Mouse (Mus musculus) hindbrain, embryonic 10.5 days (tissue): ENCODE results near the gene Crip2. TPM values are rescaled to one million over a fixed set of nuclear protein-coding genes. Genes with fewer than 3 reads are reported as not detected.

Experiments
- DNase-seq: peaks from one replicate; pipeline ENCODE4 v3.0.0-alpha.2; 2017; ENCODE audit warnings: low spot score
- H3K27ac ChIP-seq: fragments of 300-500 bp; sonication (generic); 2 replicates; pipeline ENCODE4 v1.5.1; 2016; ENCODE audit warnings: mild to moderate bottlenecking, moderate library complexity
- H3K27me3 ChIP-seq: fragments of 300-500 bp; sonication (generic); 2 replicates; pipeline ENCODE4 v1.6.1; 2016; ENCODE audit warnings: mild to moderate bottlenecking; ENCODE audit not compliant: poor library complexity, insufficient read depth, severe bottlenecking
- H3K36me3 ChIP-seq: fragments of 300-500 bp; sonication (generic); 2 replicates; pipeline ENCODE4 v1.6.1; 2016; ENCODE audit warnings: mild to moderate bottlenecking, moderate library complexity
- H3K4me1 ChIP-seq: fragments of 300-500 bp; sonication (generic); replicated peaks from 2 replicates; pipeline ENCODE4 v1.6.1; 2016; ENCODE audit warnings: mild to moderate bottlenecking
- H3K4me3 ChIP-seq: fragments of 300-500 bp; sonication (generic); 2 replicates; pipeline ENCODE4 v1.5.1; 2016; ENCODE audit warnings: mild to moderate bottlenecking, moderate library complexity
- H3K9me3 ChIP-seq: fragments of 300-500 bp; sonication (generic); 2 replicates; pipeline ENCODE4 v1.6.1; 2016; ENCODE audit warnings: mild to moderate bottlenecking, moderate library complexity
- WGBS: fragments of 180-500 bp; shearing (Covaris S2); methylation state at CpG from one replicate; pipeline ENCODE4 v1.1.7; 2016; 5-methylcytosine and 5-hydroxymethylcytosine counted together
- polyA plus RNA-seq: library from polyadenylated mRNA; unstranded; fragments of >200 nt; fragmentation: Nextera tagmentation; extraction: Ambion mirVana; gene quantifications from 2 replicates; pipeline ENCODE4 v1.2.1, GENCODE M21; 2016

Gene Crip2
- polyA plus RNA-seq, 1 experiment from 2014 or later = 260 TPM

- Histone ChIP-seq H3K27ac (no peak overlapping the region), H3K27me3 (0 out of 2 replicates have a peak, but pooled peaks cover under 1% of the 10 kb centered on the region), H3K4me1 (peaks cover 31% of the 10 kb centered on the region), H3K9me3 (no peaks in the 10 kb centered on the region), H3K36me3 (peaks cover 88% of the 10 kb centered on the region), H3K4me3 (no peak overlapping the region)
- no peak for DNase-seq
- 92% methylated on average over 7 of the region's 7 CpGs for WGBS
These were observed 4.6 kb upstream of the Crip2 start for GRCm38 (mm10) chr12:113135401-113135800.

GRCm38 (mm10) chr12:113136492-113137020 lies 3.5 kb upstream of the Crip2 start:
- Histone ChIP-seq H3K9me3 (no peaks in the 10 kb centered on the region), H3K36me3 (peaks cover 76% of the 10 kb centered on the region), H3K4me1 (peaks cover 42% of the 10 kb centered on the region), H3K27ac (no peak overlapping the region), H3K4me3 (no peak overlapping the region), H3K27me3 (peaks cover 12% of the 10 kb centered on the region)
- 81% methylated on average over 17 of the region's 17 CpGs for WGBS
- DNase-seq = no peak

- H3K4me3 ChIP-seq = no peak overlapping the region
- 87% methylated on average over 18 of the region's 18 CpGs for WGBS
- peaks cover 21% of the 10 kb centered on the region for H3K27me3 ChIP-seq
- H3K36me3 ChIP-seq = peaks cover 66% of the 10 kb centered on the region
- 0 out of 2 replicates have a peak overlapping the region, but pooled peaks have one; percentile 1 for H3K27ac ChIP-seq
- peaks cover 52% of the 10 kb centered on the region for H3K4me1 ChIP-seq
- no peak for DNase-seq
- H3K9me3 ChIP-seq = no peaks in the 10 kb centered on the region
These were observed 2.5 kb upstream of the Crip2 start for GRCm38 (mm10) chr12:113137260-113138213.

- Histone ChIP-seq H3K4me1 (peaks cover 60% of the 10 kb centered on the region), H3K27me3 (peaks cover 25% of the 10 kb centered on the region), H3K27ac (peak overlapping the region; percentile 93), H3K9me3 (no peaks in the 10 kb centered on the region), H3K4me3 (no peak overlapping the region), H3K36me3 (peaks cover 61% of the 10 kb centered on the region)
- WGBS = 76% methylated on average over 6 of the region's 6 CpGs
- DNase-seq = no peak
These were observed 1.7 kb upstream of the Crip2 start for GRCm38 (mm10) chr12:113138291-113138690.

GRCm38 (mm10) chr12:113138901-113139864 lies 853 bp upstream of the Crip2 start:
- peaks cover 67% of the 10 kb centered on the region for H3K4me1 ChIP-seq
- no peaks in the 10 kb centered on the region for H3K9me3 ChIP-seq
- H3K4me3 ChIP-seq = peak overlapping the region; percentile 68
- peak overlapping the region; percentile 93 for H3K27ac ChIP-seq
- no peak for DNase-seq
- 43% methylated on average over 11 of the region's 11 CpGs for WGBS
- H3K36me3 ChIP-seq = peaks cover 61% of the 10 kb centered on the region
- H3K27me3 ChIP-seq = peaks cover 34% of the 10 kb centered on the region

GRCm38 (mm10) chr12:113140616-113141411 lies 778 bp downstream of the Crip2 start:
- no peaks in the 10 kb centered on the region for H3K9me3 ChIP-seq
- peak overlapping the region; percentile 93 for H3K27ac ChIP-seq
- 2% methylated on average over 49 of the region's 49 CpGs for WGBS
- no peak for DNase-seq
- H3K36me3 ChIP-seq = peaks cover 61% of the 10 kb centered on the region
- peaks cover 79% of the 10 kb centered on the region for H3K4me1 ChIP-seq
- peak overlapping the region; percentile 68 for H3K4me3 ChIP-seq
- peaks cover 39% of the 10 kb centered on the region for H3K27me3 ChIP-seq

- peaks cover 86% of the 10 kb centered on the region for H3K4me1 ChIP-seq
- peaks cover 55% of the 10 kb centered on the region for H3K36me3 ChIP-seq
- peaks cover 46% of the 10 kb centered on the region for H3K27me3 ChIP-seq
- WGBS = 45% methylated on average over 8 of the region's 8 CpGs
- peak overlapping the region; percentile 93 for H3K27ac ChIP-seq
- H3K4me3 ChIP-seq = peak overlapping the region; percentile 68
- no peaks in the 10 kb centered on the region for H3K9me3 ChIP-seq
- DNase-seq = no peak
These were observed 1.5 kb downstream of the Crip2 start for GRCm38 (mm10) chr12:113141531-113141973.

GRCm38 (mm10) chr12:113142021-113142975 lies 2.3 kb downstream of the Crip2 start:
- Histone ChIP-seq H3K27me3 (peaks cover 53% of the 10 kb centered on the region), H3K9me3 (no peaks in the 10 kb centered on the region)
- no peak for DNase-seq

GRCm38 (mm10) chr12:113143164-113143563 lies 3.1 kb downstream of the Crip2 start:
- peak overlapping the region; percentile 93; the same call in 1 of the 2 replicates for H3K27ac ChIP-seq
- no peak for DNase-seq
- H3K4me3 ChIP-seq = peak overlapping the region; percentile 68
- peaks cover 94% of the 10 kb centered on the region for H3K4me1 ChIP-seq
- H3K27me3 ChIP-seq = peaks cover 62% of the 10 kb centered on the region
- 69% methylated on average over 7 of the region's 7 CpGs for WGBS
- no peaks in the 10 kb centered on the region for H3K9me3 ChIP-seq
- peaks cover 39% of the 10 kb centered on the region for H3K36me3 ChIP-seq

More at GRCm38 (mm10) chr12:113142021-113142975, 2.3 kb downstream of the Crip2 start:
- Histone ChIP-seq H3K27ac (peak overlapping the region; percentile 93), H3K36me3 (peaks cover 48% of the 10 kb centered on the region), H3K4me3 (peak overlapping the region; percentile 68), H3K4me1 (peaks cover 93% of the 10 kb centered on the region)
- 22% methylated on average over 15 of the region's 15 CpGs for WGBS

- Histone ChIP-seq H3K27ac (no peak overlapping the region), H3K4me3 (no peak overlapping the region), H3K9me3 (no peaks in the 10 kb centered on the region), H3K27me3 (peaks cover 72% of the 10 kb centered on the region), H3K4me1 (peaks cover 91% of the 10 kb centered on the region), H3K36me3 (peaks cover 29% of the 10 kb centered on the region)
- WGBS = 81% methylated on average over 20 of the region's 20 CpGs
- no peak for DNase-seq
These were observed 4.1 kb downstream of the Crip2 start for GRCm38 (mm10) chr12:113144001-113144756.
